Mouse (Mus musculus): ENCODE results near the gene Il21r. TPM values are rescaled to one million over a fixed set of nuclear protein-coding genes. Genes with fewer than 3 reads are reported as not detected.

Gene Il21r
- polyA plus RNA-seq, 1 experiment from 2014 or later: 0.13 TPM

GRCm38 (mm10) chr7:125674916-125675315 is 71.7 kb downstream of the Il21r start:
- H3K4me3 ChIP-seq (replicated peaks; ENCODE audit: low read depth, low read length): no peak overlapping the region
- no peak overlapping the region for H3K9ac ChIP-seq (replicated peaks; ENCODE audit: low read length)
- H3K4me1 ChIP-seq (ENCODE audit: control insufficient read depth, insufficient read depth, low read length): no peaks in the 10 kb centered on the region
- WGBS: 86% methylated on average over 2 of the region's 2 CpGs
- peaks cover 100% of the 10 kb centered on the region for H3K36me3 ChIP-seq (ENCODE audit: control insufficient read depth, insufficient read depth, low read length)
- no peak overlapping the region for H3K4me2 ChIP-seq (ENCODE audit: low read length)
- H3K27me3 ChIP-seq (ENCODE audit: control insufficient read depth, insufficient read depth, low read length): no peaks in the 10 kb centered on the region
- no peaks in the 10 kb centered on the region for H3K9me3 ChIP-seq (ENCODE audit: control insufficient read depth, low read length)
- no peak for ATAC-seq (ENCODE audit: low FRiP score, low TSS enrichment)
- DNase-seq: peak; percentile 79
- H3K27ac ChIP-seq (replicated peaks; ENCODE audit: low read depth, low read length): no peak overlapping the region

DNA sequence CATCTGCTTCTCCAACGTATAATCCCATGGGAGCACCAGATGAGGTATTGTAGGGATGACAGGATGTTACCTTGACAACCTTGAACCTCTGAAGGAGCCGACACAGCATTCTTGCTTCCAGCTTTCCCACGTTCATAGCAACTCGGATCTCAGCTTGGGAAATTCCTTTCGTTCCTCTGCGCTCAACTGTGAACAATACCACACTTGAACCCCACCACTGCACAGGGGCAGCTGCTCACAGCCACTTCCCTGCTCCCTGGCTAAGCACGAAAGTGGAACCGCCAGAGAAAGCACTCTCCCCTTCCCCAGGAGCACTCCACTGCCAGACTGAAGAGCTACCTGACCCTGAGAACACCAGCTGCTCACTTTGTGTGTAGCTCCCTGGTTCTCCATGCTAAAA is 75.5 kb downstream of the Il21r start:
- ATAC-seq (ENCODE audit: low FRiP score, low TSS enrichment): no peak
- no peak overlapping the region for H3K27ac ChIP-seq (replicated peaks; ENCODE audit: low read depth, low read length)
- WGBS: 50% methylated on average over 8 of the region's 8 CpGs
- DNase-seq: peak; percentile 23
- H3K4me3 ChIP-seq (replicated peaks; ENCODE audit: low read depth, low read length): no peak overlapping the region
- no peaks in the 10 kb centered on the region for H3K4me1 ChIP-seq (ENCODE audit: control insufficient read depth, insufficient read depth, low read length)
- H3K27me3 ChIP-seq (ENCODE audit: control insufficient read depth, insufficient read depth, low read length): no peaks in the 10 kb centered on the region
- peaks cover 88% of the 10 kb centered on the region for H3K36me3 ChIP-seq (ENCODE audit: control insufficient read depth, insufficient read depth, low read length)
- H3K9ac ChIP-seq (replicated peaks; ENCODE audit: low read length): no peak overlapping the region
- no peak overlapping the region for H3K4me2 ChIP-seq (ENCODE audit: low read length)
- H3K9me3 ChIP-seq (ENCODE audit: control insufficient read depth, low read length): no peaks in the 10 kb centered on the region

GRCm38 (mm10) chr7:125679936-125680335 is 76.7 kb downstream of the Il21r start:
- Histone ChIP-seq H3K4me3 (replicated peaks; ENCODE audit: low read depth, low read length) (no peak overlapping the region), H3K9me3 (ENCODE audit: control insufficient read depth, low read length) (no peaks in the 10 kb centered on the region), H3K4me1 (ENCODE audit: control insufficient read depth, insufficient read depth, low read length) (no peaks in the 10 kb centered on the region), H3K27me3 (ENCODE audit: control insufficient read depth, insufficient read depth, low read length) (no peaks in the 10 kb centered on the region), H3K27ac (replicated peaks; ENCODE audit: low read depth, low read length) (no peak overlapping the region), H3K9ac (replicated peaks; ENCODE audit: low read length) (no peak overlapping the region), H3K4me2 (ENCODE audit: low read length) (no peak overlapping the region), H3K36me3 (ENCODE audit: control insufficient read depth, insufficient read depth, low read length) (peaks cover 82% of the 10 kb centered on the region)
- ATAC-seq (ENCODE audit: low FRiP score, low TSS enrichment) (no peak), DNase-seq (no peak)
- 48% methylated on average over 9 of the region's 9 CpGs for WGBS

Other genes with a start within 250 kb of the Il21r start
- gene Kdm8, start 158.8 kb upstream of the Il21r start, polyA plus RNA-seq (2014; fragmentation: Nextera tagmentation; extraction: Ambion mirVana): 3.8 and 5.5 TPM in 2 replicates
- gene Nsmce1, start 111.8 kb upstream of the Il21r start, polyA plus RNA-seq (2014; fragmentation: Nextera tagmentation; extraction: Ambion mirVana): 93.9 and 101 TPM in 2 replicates
- gene Il4ra, start 51.3 kb upstream of the Il21r start, polyA plus RNA-seq (2014; fragmentation: Nextera tagmentation; extraction: Ambion mirVana): 2.4 and 4.7 TPM in 2 replicates
- 29.6 and 47.1 TPM in 2 replicates for gene Gtf3c1, start 104.4 kb downstream of the Il21r start, polyA plus RNA-seq (2014; fragmentation: Nextera tagmentation; extraction: Ambion mirVana)
- gene D430042O09Rik, start 104.5 kb downstream of the Il21r start, polyA plus RNA-seq (2014; fragmentation: Nextera tagmentation; extraction: Ambion mirVana): 8.6 and 8.7 TPM in 2 replicates